Mouse (Mus musculus) ES-E14 (cell line): Measurements from ENCODE around the gene Gng8. TPM values are rescaled to one million over a fixed set of nuclear protein-coding genes. Genes with fewer than 3 reads are reported as not detected.
A peak's percentile ranks its signal among the peaks of the same experiment; 100 is the strongest.

Experiments
- DNase-seq: peaks from one replicate; pipeline ENCODE4 v3.0.0-alpha.2; 2013; ENCODE audit warnings: low read depth, low spot score
- H3K27ac ChIP-seq: 2 replicates; pipeline ENCODE4 v1.5.1; 2012; ENCODE audit warnings: low read depth, mild to moderate bottlenecking, low read length, moderate library complexity, mixed read lengths; ENCODE audit not compliant: poor library complexity, insufficient read depth, severe bottlenecking
- H3K36me3 ChIP-seq: 2 replicates; pipeline ENCODE4 v1.6.1; 2012; ENCODE audit warnings: mild to moderate bottlenecking, low read length, moderate library complexity, mixed read lengths; ENCODE audit not compliant: control insufficient read depth, poor library complexity, insufficient read depth, severe bottlenecking
- H3K4me1 ChIP-seq, 2 experiments: fragments of 150-350 bp in 1 of 2; sonication (generic) in 1 of 2; 2 replicates each; pipeline ENCODE4 v1.6.1; 2012; ENCODE audit warnings: low read length in 2 of 2, mild to moderate bottlenecking in 1 of 2, mixed read lengths in 1 of 2; ENCODE audit not compliant: control insufficient read depth in 2 of 2, insufficient read depth in 2 of 2, poor library complexity in 1 of 2
- H3K4me3 ChIP-seq, 2 experiments: fragments of 150-350 bp in 1 of 2; sonication (generic) in 1 of 2; 2 replicates each; pipeline ENCODE4 v1.5.1; 2012; ENCODE audit warnings: low read length in 2 of 2, low read depth in 1 of 2, mild to moderate bottlenecking in 1 of 2, mixed read lengths in 1 of 2; ENCODE audit not compliant: insufficient read depth in 1 of 2, poor library complexity in 1 of 2, severe bottlenecking in 1 of 2
- H3K9ac ChIP-seq: 2 replicates; pipeline ENCODE4 v1.6.1; 2012; ENCODE audit warnings: low read depth, mild to moderate bottlenecking, low read length, mixed read lengths; ENCODE audit not compliant: poor library complexity, insufficient read depth, severe bottlenecking
- H3K9me3 ChIP-seq: fragments of 150-350 bp; sonication (generic); 2 replicates; pipeline ENCODE4 v1.6.1; 2012; ENCODE audit warnings: low read depth, mild to moderate bottlenecking, low read length; ENCODE audit not compliant: control insufficient read depth, insufficient read depth
- CHD2 ChIP-seq: IDR thresholded peaks from 2 replicates; pipeline ENCODE4 v1.6.1; 2014; ENCODE audit warnings: mild to moderate bottlenecking, low read depth, low read length, inconsistent platforms
- HCFC1 ChIP-seq: IDR thresholded peaks from 2 replicates; pipeline ENCODE4 v1.6.1; 2012; ENCODE audit warnings: low read length, inconsistent platforms, borderline replicate concordance; ENCODE audit not compliant: insufficient read depth
- MAFK ChIP-seq: IDR thresholded peaks from 2 replicates; pipeline ENCODE4 v1.6.1; 2014; ENCODE audit warnings: mild to moderate bottlenecking, low read depth, low read length, inconsistent platforms; ENCODE audit not compliant: insufficient read depth
- ZC3H11A ChIP-seq: IDR thresholded peaks from 2 replicates; pipeline ENCODE4 v1.6.1; 2012; ENCODE audit warnings: low read depth, mild to moderate bottlenecking, inconsistent platforms, low read length, borderline replicate concordance
- ZNF384 ChIP-seq: IDR thresholded peaks from 2 replicates; pipeline ENCODE4 v1.6.1; 2012; ENCODE audit warnings: low read depth, low read length, inconsistent platforms
- in situ Hi-C, 2 experiments: fragments of 600-800 bp; cut with MboI; formaldehyde crosslinking; loops; one replicate each; pipeline ENCODE4 v1.15.1; 2025; ENCODE audit warnings: low sequenced_read_pairs in 2 of 2, inconsistent platforms in 1 of 2; ENCODE audit not compliant: unreplicated experiment in 2 of 2
- total RNA-seq: library from RNA; depleted of rRNA; stranded (reverse); fragments of 300-350 nt; gene quantifications from 2 replicates; pipeline ENCODE4 v1.2.3, GENCODE M21; 2012

Gng8 gene
- total RNA-seq, 1 experiment = 1.0 TPM

DNA sequence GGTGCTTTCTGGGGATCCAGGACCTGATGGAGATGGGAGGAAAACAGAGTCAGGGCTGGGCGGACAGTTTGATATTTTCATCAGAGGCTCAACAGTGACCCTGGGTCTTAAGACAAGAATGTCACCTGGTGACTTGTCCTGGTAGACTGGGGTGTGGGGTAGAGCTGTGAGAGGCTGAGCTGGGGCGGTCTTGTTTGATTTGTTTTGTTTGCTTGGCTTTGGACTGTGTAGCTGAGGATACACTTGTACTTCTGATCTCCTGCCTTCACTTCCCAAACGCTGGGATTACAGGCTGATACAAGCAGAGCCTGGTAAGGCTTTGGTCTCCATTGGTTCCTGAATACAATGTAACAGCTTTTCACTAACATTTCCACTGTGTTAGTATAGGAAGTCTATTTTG, 24.1 kb upstream of the Gng8 start:
- H3K4me3 ChIP-seq = no peak overlapping the region
- TF ChIP-seq HCFC1 (no peak), CHD2 (no peak), ZC3H11A (no peak), MAFK (no peak), ZNF384 (no peak)
- no peaks in the 10 kb centered on the region for H3K9me3 ChIP-seq
- no peak for DNase-seq
- H3K27ac ChIP-seq = no peak overlapping the region
- no peak overlapping the region for H3K9ac ChIP-seq
- H3K36me3 ChIP-seq = no peaks in the 10 kb centered on the region; the same call in 1 of the 2 replicates
- in situ Hi-C loops = no loop called here
- H3K4me1 ChIP-seq = peaks cover 0 to 11% of the 10 kb centered on the region in 2 experiments; a peak in 2 of 4 replicates

DNA sequence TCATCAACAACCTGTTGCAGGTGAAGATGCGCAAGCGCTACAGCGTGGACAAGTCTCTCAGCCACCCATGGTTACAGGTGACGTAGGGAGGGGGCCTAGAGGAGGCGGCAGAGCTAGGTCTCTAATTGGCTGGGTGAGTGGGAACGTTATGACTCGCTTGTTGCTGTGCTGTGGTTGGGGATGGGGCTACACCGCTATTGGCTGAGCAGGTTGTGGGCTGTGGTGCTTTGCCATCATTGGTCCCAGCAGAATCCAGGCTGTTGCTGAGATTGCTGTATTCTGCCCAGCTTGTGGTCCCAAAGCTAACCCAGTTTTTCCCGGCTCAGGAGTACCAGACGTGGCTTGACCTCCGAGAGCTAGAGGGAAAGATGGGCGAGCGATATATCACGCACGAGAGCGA, 22.1 kb upstream of the Gng8 start:
- peaks cover 0 to 11% of the 10 kb centered on the region in 2 experiments; a peak in 2 of 4 replicates for H3K4me1 ChIP-seq
- no peaks in the 10 kb centered on the region; the same call in 1 of the 2 replicates for H3K36me3 ChIP-seq
- peak overlapping the region; percentile 54; the same call in 1 of the 2 replicates for H3K9ac ChIP-seq
- H3K9me3 ChIP-seq = no peaks in the 10 kb centered on the region
- in situ Hi-C loops = no loop called here
- peak; percentile 93 for DNase-seq
- H3K27ac ChIP-seq = no peak overlapping the region
- H3K4me3 ChIP-seq = peak overlapping the region; percentile 60 to 63
- TF ChIP-seq HCFC1 (no peak), CHD2 (peak; percentile 93)

DNA sequence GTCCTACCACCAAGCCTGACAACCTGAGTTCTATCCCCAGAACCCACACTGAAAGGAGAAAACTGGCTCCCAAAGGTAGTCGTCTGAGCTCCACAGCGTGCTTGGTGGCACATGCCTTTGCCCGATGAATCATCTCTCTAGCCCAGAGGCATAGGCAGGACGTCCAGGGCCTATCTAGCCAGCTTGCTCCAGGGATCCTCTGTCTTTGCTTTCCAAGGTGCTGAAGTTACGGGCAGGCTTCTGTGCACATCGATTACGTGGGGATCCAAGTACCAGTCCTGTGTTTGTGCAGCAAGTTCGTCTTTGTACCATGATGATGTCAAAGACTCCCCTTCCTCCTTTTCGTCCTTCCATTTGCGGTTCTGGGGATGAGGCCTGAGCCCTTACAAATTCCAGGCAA, 20.0 kb upstream of the Gng8 start:
- in situ Hi-C loops = no loop called here
- no peak for DNase-seq
- Histone ChIP-seq H3K4me3 (no peak overlapping the region), H3K9me3 (no peaks in the 10 kb centered on the region), H3K9ac (no peak overlapping the region), H3K36me3 (no peaks in the 10 kb centered on the region; the same call in 1 of the 2 replicates), H3K4me1 (peaks cover 4 to 9% of the 10 kb centered on the region in 2 experiments), H3K27ac (no peak overlapping the region)
- TF ChIP-seq MAFK = no peak
- TF ChIP-seq ZNF384 = no peak
- no peak for TF ChIP-seq CHD2
- TF ChIP-seq HCFC1 = no peak
- no peak for TF ChIP-seq ZC3H11A

DNA sequence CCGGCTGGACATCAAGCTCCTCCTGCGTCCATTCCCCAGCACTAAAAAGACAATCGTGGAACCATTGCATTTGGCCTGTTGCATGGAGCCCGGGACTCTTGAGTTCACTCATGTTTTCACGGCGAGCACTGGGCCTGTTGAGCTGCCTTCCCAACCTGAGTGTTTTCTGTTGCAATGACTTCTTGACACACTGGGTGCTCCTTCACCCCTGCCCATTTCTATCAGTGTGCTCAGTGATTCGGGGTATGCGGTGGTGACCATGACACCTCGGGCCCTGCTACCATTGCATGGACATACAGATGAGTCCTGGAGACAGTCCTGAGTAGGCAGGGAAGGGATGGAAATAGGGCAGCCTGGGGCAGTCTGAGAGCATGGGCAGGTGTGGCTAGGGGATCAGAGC, 19.1 kb upstream of the Gng8 start:
- H3K36me3 ChIP-seq = no peaks in the 10 kb centered on the region; the same call in 1 of the 2 replicates
- DNase-seq = no peak
- in situ Hi-C loops = no loop called here
- H3K27ac ChIP-seq = no peak overlapping the region
- H3K9ac ChIP-seq = no peak overlapping the region
- H3K4me1 ChIP-seq = peaks cover 4 to 9% of the 10 kb centered on the region in 2 experiments
- TF ChIP-seq HCFC1 = no peak
- TF ChIP-seq CHD2 = no peak
- TF ChIP-seq MAFK = no peak
- no peak for TF ChIP-seq ZNF384
- TF ChIP-seq ZC3H11A = no peak
- H3K4me3 ChIP-seq = no peak overlapping the region
- no peaks in the 10 kb centered on the region for H3K9me3 ChIP-seq

DNA sequence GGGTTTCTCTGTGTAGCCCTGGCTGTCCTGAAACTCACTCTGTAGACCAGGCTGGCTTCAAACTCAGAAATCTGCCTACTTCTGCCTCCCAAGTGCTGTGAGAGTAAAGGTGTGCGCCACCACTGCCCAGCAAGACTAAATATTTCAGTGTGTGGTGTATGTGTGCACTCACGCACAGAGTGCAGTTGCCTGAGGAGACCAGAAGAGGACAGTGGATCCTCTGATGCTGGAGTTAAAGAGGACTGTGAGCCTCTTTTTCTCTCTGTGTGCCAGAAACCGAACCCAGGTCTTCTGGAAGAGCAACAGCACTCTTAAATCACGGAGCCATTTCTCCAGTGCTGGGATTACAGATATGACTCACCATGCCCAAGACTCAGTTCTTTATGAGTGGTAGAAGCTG, 18.2 kb upstream of the Gng8 start:
- H3K4me3 ChIP-seq = no peak overlapping the region
- H3K36me3 ChIP-seq = no peaks in the 10 kb centered on the region; the same call in 1 of the 2 replicates
- no peak for DNase-seq
- in situ Hi-C loops = no loop called here
- H3K9ac ChIP-seq = no peak overlapping the region
- TF ChIP-seq CHD2 (no peak), ZC3H11A (no peak), MAFK (no peak), ZNF384 (no peak), HCFC1 (no peak)
- H3K9me3 ChIP-seq = no peaks in the 10 kb centered on the region
- H3K27ac ChIP-seq = no peak overlapping the region
- H3K4me1 ChIP-seq = peaks cover 4 to 8% of the 10 kb centered on the region in 2 experiments
